8 mouse cellular contexts compared by ENCODE assay signal in genomic region chr17:24848600-24849031, GRCm38 (mm10). TPM values are rescaled to one million over a fixed set of nuclear protein-coding genes. Genes with fewer than 3 reads are reported as not detected.
DNase-seq lines count a peak whose midpoint lies in the region; ATAC-seq and TF ChIP-seq lines count a peak whose summit lies in the region.

No protein-coding gene starts in this region.

- peaks cover 13% of the 10 kb centered on the region for H3K27me3 ChIP-seq in E14TG2a.4 (ENCODE audit: insufficient read depth, low read length)
- H3K27me3 ChIP-seq in intestine, embryonic 15.5 days (replicated peaks) = no peaks in the 10 kb centered on the region

- no peaks in the 10 kb centered on the region for H3K9me3 ChIP-seq in E14TG2a.4 (ENCODE audit: low read length)
- H3K9me3 ChIP-seq in intestine, embryonic 15.5 days = no peaks in the 10 kb centered on the region

- H3K4me1 ChIP-seq in E14TG2a.4 (replicated peaks; ENCODE audit: low read depth, low read length) = peaks cover 36% of the 10 kb centered on the region
- H3K4me1 ChIP-seq in brown adipose tissue, adult 24 weeks (ENCODE audit: control insufficient read depth, insufficient read depth, insufficient read length, low read length) = no peaks in the 10 kb centered on the region
- peaks cover 12% of the 10 kb centered on the region for H3K4me1 ChIP-seq in intestine, embryonic 15.5 days (replicated peaks)

- ATAC-seq in intestine, embryonic 15.5 days = no peak; the same call in 1 of the 2 replicates
- peak; percentile 30; the same call in 1 of the 2 replicates for ATAC-seq in megakaryocyte progenitor cell, adult 5-6 weeks (replicated peaks; ENCODE audit: poor library complexity)

- peak overlapping the region; percentile 98 for H3K4me3 ChIP-seq in E14TG2a.4 (replicated peaks; ENCODE audit: low read length)
- H3K4me3 ChIP-seq in brown adipose tissue, adult 24 weeks (ENCODE audit: insufficient read depth, low read depth, low read length) = peak overlapping the region; percentile 54
- H3K4me3 ChIP-seq in intestine, embryonic 15.5 days (replicated peaks) = peak overlapping the region; percentile 90

- peak overlapping the region; percentile 56 for H3K27ac ChIP-seq in brown adipose tissue, adult 24 weeks (replicated peaks; ENCODE audit: low read depth, low read length)
- H3K27ac ChIP-seq in intestine, embryonic 15.5 days = peak overlapping the region; percentile 51

- peak overlapping the region; percentile 86 for H3K4me2 ChIP-seq in intestine, embryonic 15.5 days (replicated peaks)

- H3K9ac ChIP-seq in intestine, embryonic 15.5 days = no peak overlapping the region

- peaks cover 18% of the 10 kb centered on the region for H3K36me3 ChIP-seq in E14TG2a.4 (ENCODE audit: insufficient read depth, low read length)
- peaks cover 5% of the 10 kb centered on the region; the same call in 1 of the 2 replicates for H3K36me3 ChIP-seq in intestine, embryonic 15.5 days

- DNase-seq in urinary bladder, postnatal 10 days (ENCODE audit: low spot score) = no peak
- no peak for DNase-seq in right cerebral cortex, postnatal 14 days
- no peak for DNase-seq in retina, embryonic 14.5 days (ENCODE audit: low spot score)
- no peak for DNase-seq in left cerebral cortex, adult 18-20 months (ENCODE audit: low spot score in 2 of 2)

- no peak for TF ChIP-seq CTCF in E14TG2a.4 (conservative IDR thresholded peaks at IDR 0.05; ENCODE audit: low read length)

RNA-seq across cellular contexts. Expression of gene Fahd1, which starts 1.5 kb away (rescaled TPM):
- polyA plus RNA-seq in brown adipose tissue, adult 24 weeks (2012; ENCODE audit: insufficient read depth, insufficient read length, missing spikeins) = 73.7 and 89.2 TPM in 2 replicates
- polyA plus RNA-seq in intestine, embryonic 15.5 days (2015; fragmentation: Nextera tagmentation; extraction: Ambion mirVana) = 77.1 and 77.6 TPM in 2 replicates
- total RNA-seq in megakaryocyte progenitor cell, adult 5-6 weeks (2015) = 10.5 and 11.3 TPM in 2 replicates
- total RNA-seq in megakaryocyte progenitor cell, adult 5-6 weeks (2017) = 17.0 and 18.9 TPM in 2 replicates
- 10 to 100 TPM; 17.6 to 21.5 TPM for total RNA-seq in left cerebral cortex, adult 18-20 months (2021)

RNA-seq across cellular contexts. Expression of gene Hagh, which starts 8.7 kb away (rescaled TPM):
- 174 and 180 TPM in 2 replicates for polyA plus RNA-seq in brown adipose tissue, adult 24 weeks (2012; ENCODE audit: insufficient read depth, insufficient read length, missing spikeins)
- 55.1 and 69.8 TPM in 2 replicates for polyA plus RNA-seq in intestine, embryonic 15.5 days (2015; fragmentation: Nextera tagmentation; extraction: Ambion mirVana)
- total RNA-seq in megakaryocyte progenitor cell, adult 5-6 weeks (2015) = 31.4 and 34.4 TPM in 2 replicates
- 36.0 TPM in 2 replicates for total RNA-seq in megakaryocyte progenitor cell, adult 5-6 weeks (2017)
- total RNA-seq in left cerebral cortex, adult 18-20 months (2021) = 100 to 1,000 TPM; 136 to 146 TPM

RNA-seq across cellular contexts. Expression of gene Igfals, which starts 17.2 kb away (rescaled TPM):
- 2.0 and 2.4 TPM in 2 replicates for polyA plus RNA-seq in brown adipose tissue, adult 24 weeks (2012; ENCODE audit: insufficient read depth, insufficient read length, missing spikeins)
- polyA plus RNA-seq in intestine, embryonic 15.5 days (2015; fragmentation: Nextera tagmentation; extraction: Ambion mirVana) = 3.4 and 4.4 TPM in 2 replicates
- total RNA-seq in megakaryocyte progenitor cell, adult 5-6 weeks (2015) = not detected in 2 replicates
- not detected in 2 replicates for total RNA-seq in megakaryocyte progenitor cell, adult 5-6 weeks (2017)
- total RNA-seq in left cerebral cortex, adult 18-20 months (2021) = not detected

RNA-seq across cellular contexts. Expression of gene Nubp2, which starts 37.5 kb away (rescaled TPM):
- 28.7 and 40.4 TPM in 2 replicates for polyA plus RNA-seq in brown adipose tissue, adult 24 weeks (2012; ENCODE audit: insufficient read depth, insufficient read length, missing spikeins)
- polyA plus RNA-seq in intestine, embryonic 15.5 days (2015; fragmentation: Nextera tagmentation; extraction: Ambion mirVana) = 51.5 and 57.9 TPM in 2 replicates
- 103 and 114 TPM in 2 replicates for total RNA-seq in megakaryocyte progenitor cell, adult 5-6 weeks (2015)
- total RNA-seq in megakaryocyte progenitor cell, adult 5-6 weeks (2017) = 50.4 and 57.8 TPM in 2 replicates
- total RNA-seq in left cerebral cortex, adult 18-20 months (2021) = 10 to 100 TPM; 30.4 to 31.0 TPM

RNA-seq across cellular contexts. Expression of gene Spsb3, which starts 37.8 kb away (rescaled TPM):
- 25.6 and 29.9 TPM in 2 replicates for polyA plus RNA-seq in brown adipose tissue, adult 24 weeks (2012; ENCODE audit: insufficient read depth, insufficient read length, missing spikeins)
- 32.0 and 33.4 TPM in 2 replicates for polyA plus RNA-seq in intestine, embryonic 15.5 days (2015; fragmentation: Nextera tagmentation; extraction: Ambion mirVana)
- total RNA-seq in megakaryocyte progenitor cell, adult 5-6 weeks (2015) = 14.6 and 17.9 TPM in 2 replicates
- total RNA-seq in megakaryocyte progenitor cell, adult 5-6 weeks (2017) = 13.9 and 15.3 TPM in 2 replicates
- total RNA-seq in left cerebral cortex, adult 18-20 months (2021) = 10 to 100 TPM; 60.3 to 60.7 TPM
